Mouse (Mus musculus): ENCODE data around the gene Med6.

DNA sequence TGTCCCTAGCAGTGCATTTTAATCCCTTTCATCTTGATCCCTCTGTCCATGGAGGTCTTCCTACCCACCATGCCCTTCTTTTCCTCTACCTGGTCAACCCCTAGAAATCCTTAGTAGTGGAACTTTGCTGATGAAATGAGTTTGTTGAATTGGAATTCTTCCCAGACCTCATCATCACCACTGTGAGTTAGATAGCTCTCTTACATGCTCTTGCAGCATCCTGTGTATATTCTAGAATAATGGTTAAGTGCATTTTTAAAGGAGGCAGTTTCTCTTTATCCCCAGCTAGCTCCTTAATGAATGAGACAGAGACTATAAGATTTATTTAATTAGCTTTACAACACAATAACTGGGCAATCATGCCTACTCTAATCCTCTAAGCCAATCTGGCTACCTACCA lies 14.6 kb upstream of the Med6 start:
- TF ChIP-seq CTCF (conservative IDR thresholded peaks at IDR 0.05; ENCODE audit: low read length): no peak
- no peak for TF ChIP-seq NANOG (IDR thresholded peaks at IDR 0.05; ENCODE audit: borderline replicate concordance, low read length)
